Mouse (Mus musculus) myocyte (in vitro differentiated cells): ENCODE measurements around the gene Pcp4.
"Not testable (repeated sequence)": the region's sequence is repeated elsewhere in the genome, so short reads cannot be mapped to it uniquely, and the experiment has no call there.

Source experiments
- CEBPB ChIP-seq: IDR thresholded peaks from 2 replicates; pipeline ENCODE4 v1.6.1; 2011; ENCODE audit warnings: mild to moderate bottlenecking, moderate library complexity; ENCODE audit not compliant: poor library complexity, insufficient read depth, severe bottlenecking
- E2F4 ChIP-seq: IDR thresholded peaks from one replicate; pipeline ENCODE4 v1.6.1; 2011; ENCODE audit warnings: mild to moderate bottlenecking, control low read depth, moderate library complexity; ENCODE audit not compliant: insufficient read depth
- MAX ChIP-seq: IDR thresholded peaks from one replicate; pipeline ENCODE4 v1.6.1; 2011; ENCODE audit warnings: low read depth, mild to moderate bottlenecking, control low read depth
- MYOD1 ChIP-seq, 3 experiments: IDR thresholded peaks; one replicate each; pipeline ENCODE4 v1.6.1; 2011; ENCODE audit warnings: control low read depth in 2 of 3, low read depth in 2 of 3, mild to moderate bottlenecking in 2 of 3, moderate library complexity in 1 of 3; ENCODE audit not compliant: insufficient read length in 2 of 3, control insufficient read depth in 1 of 3
- MYOG ChIP-seq, 3 experiments: IDR thresholded peaks; one replicate each; pipeline ENCODE4 v1.6.1; 2011; ENCODE audit warnings: control low read depth in 2 of 3, low read depth in 2 of 3, mild to moderate bottlenecking in 2 of 3; ENCODE audit not compliant: insufficient read length in 2 of 3, control insufficient read depth in 1 of 3, insufficient read depth in 1 of 3
- POLR2A ChIP-seq: IDR thresholded peaks from one replicate; pipeline ENCODE4 v1.6.1; 2011; ENCODE audit warnings: low read depth, mild to moderate bottlenecking, control low read depth, moderate library complexity; ENCODE audit not compliant: insufficient read length
- POLR2AphosphoS2 ChIP-seq: IDR thresholded peaks from one replicate; pipeline ENCODE4 v1.6.1; 2011; ENCODE audit warnings: low read depth, control low read depth; ENCODE audit not compliant: insufficient read length
- REST ChIP-seq: IDR thresholded peaks from one replicate; pipeline ENCODE4 v1.6.1; 2011; ENCODE audit warnings: mild to moderate bottlenecking, control low read depth, moderate library complexity; ENCODE audit not compliant: insufficient read depth, insufficient read length
- SRF ChIP-seq: IDR thresholded peaks from one replicate; pipeline ENCODE4 v1.6.1; 2011; ENCODE audit warnings: low read depth; ENCODE audit not compliant: control insufficient read depth, insufficient read length
- TCF12 ChIP-seq: IDR thresholded peaks from one replicate; pipeline ENCODE4 v1.6.1; 2011; ENCODE audit warnings: mild to moderate bottlenecking, control low read depth; ENCODE audit not compliant: poor library complexity, insufficient read depth, severe bottlenecking
- TCF3 ChIP-seq: IDR thresholded peaks from one replicate; pipeline ENCODE4 v1.6.1; 2011; ENCODE audit warnings: low read depth, control low read depth; ENCODE audit not compliant: insufficient read length
- USF1 ChIP-seq: IDR thresholded peaks from one replicate; pipeline ENCODE4 v1.6.1; 2011; ENCODE audit warnings: low read depth, mild to moderate bottlenecking, control low read depth, moderate library complexity

DNA sequence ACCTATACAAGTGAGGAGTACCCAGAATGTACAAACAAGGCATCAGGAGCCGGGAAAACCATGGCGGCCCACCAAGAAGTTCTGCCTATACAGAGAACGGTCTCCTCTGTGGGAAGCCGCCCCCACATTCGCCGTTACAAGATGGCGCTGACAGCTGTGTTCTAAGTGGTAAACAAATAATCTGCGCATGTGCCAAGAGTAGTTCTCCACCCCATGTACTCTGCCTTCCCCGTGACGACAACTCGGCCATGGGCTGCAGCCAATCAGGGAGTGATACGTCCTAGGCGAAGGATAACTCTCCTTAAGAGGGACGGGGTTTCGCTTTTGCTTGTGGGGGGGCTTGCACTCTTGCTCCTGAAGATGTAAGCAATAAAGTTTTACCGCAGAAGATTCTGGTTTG is 16.5 kb upstream of the Pcp4 start:
- not testable (repeated sequence) for TF ChIP-seq POLR2A; E2F4; POLR2AphosphoS2; TCF12; MAX; SRF; REST; MYOD1 (IDR thresholded peaks at IDR 0.05; ENCODE audit: control insufficient read depth in 1 of 3, insufficient read length in 2 of 3, low read depth in 2 of 3); USF1; MYOG (IDR thresholded peaks at IDR 0.05; ENCODE audit: control insufficient read depth in 1 of 3, insufficient read depth in 1 of 3, insufficient read length in 2 of 3, low read depth in 2 of 3); CEBPB; TCF3
